Comparison of ENCODE assay signal across 10 mouse cellular contexts in genomic region chr17:46393012-46393411, GRCm38 (mm10). TPM values are rescaled to one million over a fixed set of nuclear protein-coding genes. Genes with fewer than 3 reads are reported as not detected.
DNase-seq lines count a peak whose midpoint lies in the region; ATAC-seq and TF ChIP-seq lines count a peak whose summit lies in the region.
"Had no signal": no experiment of that assay in that cellular context is flagged by ENCODE, and none has a peak within 500 bp of the region (broad histone marks: within the 10 kb centered on the region; RNA-seq: fewer than 3 reads in every experiment).

No protein-coding gene starts in this region.

- POLR2A ChIA-PET in Patski (lab: Charles Lee), result interaction anchor here (1.2 kb wide), 1 partner anchor 11 kb away, joined by 4 read pairs; no protein-coding TSS in a partner anchor

- H3K9me3 ChIP-seq in embryonic facial prominence, embryonic 11.5 days (replicated peaks; ENCODE audit: control insufficient read depth, low read length), result no peaks in the 10 kb centered on the region

- H3K4me3 ChIP-seq in left cerebral cortex, adult 2 months, result no peak overlapping the region
- H3K4me3 ChIP-seq in embryonic facial prominence, embryonic 11.5 days (ENCODE audit: low read depth, low read length), result no peak overlapping the region
- H3K4me3 ChIP-seq: myocyte had no signal

- no peaks in the 10 kb centered on the region for H3K4me1 ChIP-seq in embryonic facial prominence, embryonic 11.5 days (ENCODE audit: control insufficient read depth, insufficient read depth, low read length)

- in situ Hi-C loops in Patski (cut with MboI; ENCODE audit: low pct_unique_long_range_greater_than_20kb), result loop anchor here (5.0 kb wide), 1 partner anchor 126 kb away; no protein-coding TSS in a partner anchor

- WGBS in embryonic facial prominence, embryonic 11.5 days, result 52% methylated on average over 2 of the region's 2 CpGs

- H3K27me3 ChIP-seq in Patski, result no peaks in the 10 kb centered on the region
- H3K27me3 ChIP-seq in embryonic facial prominence, embryonic 11.5 days (ENCODE audit: control insufficient read depth, insufficient read depth, low read length), result no peaks in the 10 kb centered on the region

- CTCF ChIA-PET in Patski (lab: Charles Lee), result interaction anchor here (0.8 to 2.4 kb wide), 7 partner anchors 8 to 130 kb away, joined by 3 to 8 read pairs (median 3); no protein-coding TSS in a partner anchor

- DNase-seq in cerebellum, adult 18-20 months, result peak; percentile 27 to 48
- no peak for DNase-seq in cerebellum, adult 11-12 months
- peak in 1 of 2 experiments; percentile 35 for DNase-seq in left cerebral cortex, adult 2 months (ENCODE audit: extremely low spot score in 1 of 2, low spot score in 2 of 2)
- DNase-seq in left cerebral cortex, adult 11 months (ENCODE audit: low spot score), result no peak
- DNase-seq in Patski (ENCODE audit: low read depth, low spot score), result no peak
- DNase-seq in embryonic facial prominence, embryonic 11.5 days (ENCODE audit: low spot score), result peak; percentile 62
- DNase-seq in lung, postnatal 10 days, result peak; percentile 51

- TF ChIP-seq CTCF in left cerebral cortex, adult 2 months (IDR thresholded peaks at IDR 0.05), result peak; percentile 64
- peak; percentile 77 for TF ChIP-seq CTCF in Patski (IDR thresholded peaks at IDR 0.05)

- H3K4me2 ChIP-seq in embryonic facial prominence, embryonic 11.5 days (ENCODE audit: low read depth, low read length), result no peak overlapping the region

- no peaks in the 10 kb centered on the region; the same call in 1 of the 2 replicates for H3K36me3 ChIP-seq in embryonic facial prominence, embryonic 11.5 days (replicated peaks; ENCODE audit: control insufficient read depth, insufficient read depth, low read depth, low read length)

- intact Hi-C loops in left cerebral cortex, adult 2 months (cut with DNase I), result loop anchor here (5.0 kb wide), 2 partner anchors 126 to 191 kb away; partner anchors contain the start of genes Polh and Xpo5

- no peak overlapping the region for H3K9ac ChIP-seq in embryonic facial prominence, embryonic 11.5 days (replicated peaks; ENCODE audit: low read length)

- H3K27ac ChIP-seq in left cerebral cortex, adult 2 months, result no peak overlapping the region
- no peak overlapping the region for H3K27ac ChIP-seq in embryonic facial prominence, embryonic 11.5 days (replicated peaks; ENCODE audit: low read depth, low read length)

- no peak for ATAC-seq in Patski
- no peak for ATAC-seq in embryonic facial prominence, embryonic 11.5 days (replicated peaks; ENCODE audit: insufficient number of reproducible peaks, low FRiP score, low TSS enrichment, low read depth)
- no peak for ATAC-seq in megakaryocyte, adult 5-6 weeks (ENCODE audit: poor library complexity, severe bottlenecking)

RNA-seq across cellular contexts. Expression of gene Zfp318, which starts 9.5 kb away (rescaled TPM):
- total RNA-seq in left cerebral cortex, adult 2 months (2021), result 10 to 100 TPM; 56.7 to 69.5 TPM
- polyA plus RNA-seq in Patski (2021), result 18.6 TPM
- polyA plus RNA-seq in embryonic facial prominence, embryonic 11.5 days (2014; fragmentation: Nextera tagmentation; extraction: Ambion mirVana), result 12.1 and 15.3 TPM in 2 replicates
- 3.9 and 10.4 TPM in 2 replicates for total RNA-seq in megakaryocyte, adult 5-6 weeks (2015)
- total RNA-seq in megakaryocyte, adult 5-6 weeks (2017), result 5.2 and 8.3 TPM in 2 replicates

RNA-seq across cellular contexts. Expression of gene Crip3, which starts 35.7 kb away (rescaled TPM):
- total RNA-seq in left cerebral cortex, adult 2 months (2021), result 1 to 10 TPM; 5.2 to 5.8 TPM
- not detected for polyA plus RNA-seq in Patski (2021)
- polyA plus RNA-seq in embryonic facial prominence, embryonic 11.5 days (2014; fragmentation: Nextera tagmentation; extraction: Ambion mirVana), result 0.43 and 1.0 TPM in 2 replicates
- total RNA-seq in megakaryocyte, adult 5-6 weeks (2015), result not detected in 2 replicates
- not detected in 2 replicates for total RNA-seq in megakaryocyte, adult 5-6 weeks (2017)
- polyA plus RNA-seq: myocyte had no signal

RNA-seq across cellular contexts. Expression of gene Slc22a7, which starts 45.2 kb away (rescaled TPM):
- total RNA-seq in left cerebral cortex, adult 2 months (2021), result under 1 TPM; 0.25 to 0.75 TPM
- polyA plus RNA-seq in Patski (2021), result not detected
- polyA plus RNA-seq in embryonic facial prominence, embryonic 11.5 days (2014; fragmentation: Nextera tagmentation; extraction: Ambion mirVana), result not detected in 2 replicates
- total RNA-seq in megakaryocyte, adult 5-6 weeks (2015), result not detected in 2 replicates
- not detected in 2 replicates for total RNA-seq in megakaryocyte, adult 5-6 weeks (2017)
- total RNA-seq: heart, postnatal 36 days had no signal
- polyA plus RNA-seq: myocyte had no signal

Comparison
In these comparisons a context has a peak if more than half of its experiments do, and no peak if none do; other contexts are left out.
1. DNase-seq: peak in cerebellum, adult 18-20 months (2 of 2), embryonic facial prominence, embryonic 11.5 days (single experiment) and lung, postnatal 10 days (single experiment); none in cerebellum, adult 11-12 months (single experiment), left cerebral cortex, adult 11 months (single experiment) and Patski (single experiment).
2. RNA of gene Zfp318, which starts 9.5 kb away (total RNA-seq): 56.7 to 69.5 TPM in left cerebral cortex, adult 2 months; 3.9 to 10.4 TPM in megakaryocyte, adult 5-6 weeks; every median in the first group is over 4 times any median in the second.
3. RNA of gene Crip3, which starts 35.7 kb away (total RNA-seq): 5.2 to 5.8 TPM in left cerebral cortex, adult 2 months; not detected in megakaryocyte, adult 5-6 weeks; every median in the first group is over 4 times any median in the second.